Mouse (Mus musculus) liver, embryonic 14 days (tissue): ENCODE measurements around the gene Dcdc2b. TPM values are rescaled to one million over a fixed set of nuclear protein-coding genes. Genes with fewer than 3 reads are reported as not detected.

Source experiments
- polyA plus RNA-seq: library from polyadenylated mRNA; depleted of rRNA; stranded (reverse); fragments of >200 nt; gene quantifications from 2 replicates; pipeline ENCODE4 v1.2.3, GENCODE M21; 2012; rRNA removed

Gene Dcdc2b
- 0.07 and 0.20 TPM in 2 replicates for polyA plus RNA-seq

DNA sequence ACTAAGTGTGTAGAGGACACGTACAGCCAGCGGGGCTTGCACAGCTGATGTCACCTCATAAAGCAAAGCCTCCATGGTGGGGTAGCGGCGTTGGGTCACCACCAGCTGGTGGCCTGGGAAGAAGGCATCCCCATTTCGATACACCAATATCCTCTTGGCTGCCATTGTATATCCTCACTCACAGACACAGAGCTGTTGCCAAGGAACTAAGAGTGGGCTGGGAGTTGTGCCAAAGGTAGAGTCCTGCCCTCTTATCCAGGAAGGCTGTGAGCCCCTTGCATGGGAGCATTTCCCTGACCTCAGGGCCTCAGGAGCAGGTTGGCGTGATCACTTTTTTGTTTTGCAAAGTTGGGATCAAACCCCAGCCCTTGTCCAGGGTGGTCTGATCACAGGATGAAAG lies at the start of gene Dcdc2b:
TSS of gene Dcdc2b (minus strand) at position 165 of the 400 bp plus-strand sequence.

DNA sequence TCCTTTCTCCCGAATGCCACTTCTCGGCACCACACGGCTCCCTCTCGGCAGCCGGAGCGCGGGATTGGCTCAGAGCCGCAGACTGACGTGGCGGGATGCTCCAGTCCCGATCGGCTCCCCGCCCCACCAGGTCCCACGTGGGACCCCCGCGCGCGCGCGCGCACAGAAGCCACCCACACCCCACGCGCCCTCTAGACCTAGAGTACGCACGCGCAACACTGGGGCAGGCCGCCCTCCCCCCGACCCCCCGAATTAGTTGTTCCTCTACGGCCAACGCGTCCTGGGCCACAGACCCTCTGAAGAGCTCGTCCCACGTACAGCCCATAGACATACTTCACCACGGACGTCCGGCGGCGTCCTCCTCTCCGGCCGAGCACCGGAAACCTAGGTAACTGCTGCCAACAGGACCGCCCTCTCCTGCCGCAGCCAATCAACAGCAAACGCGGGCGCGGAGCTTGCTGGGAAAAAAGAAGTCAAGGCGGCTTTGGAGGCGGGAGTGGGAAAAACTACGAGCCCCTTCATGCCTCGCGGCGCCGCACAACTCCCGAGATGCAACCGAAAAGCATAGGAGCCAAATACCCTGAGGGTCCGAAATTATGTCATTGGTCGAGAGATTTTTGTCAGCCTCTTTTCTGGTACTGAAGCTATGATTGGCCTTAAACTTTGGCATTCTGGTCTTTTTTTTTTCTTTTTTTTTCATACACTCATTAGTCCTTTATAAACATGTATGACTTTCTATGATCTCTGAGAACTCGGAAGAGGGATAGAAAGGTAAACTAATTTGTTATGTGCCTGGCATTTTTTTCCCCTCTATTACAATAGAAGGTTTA lies 26.8 kb upstream of the Dcdc2b start, which contains the start of gene Txlna:
TSS of gene Txlna (minus strand) at position 428 of the 830 bp plus-strand sequence.

DNA sequence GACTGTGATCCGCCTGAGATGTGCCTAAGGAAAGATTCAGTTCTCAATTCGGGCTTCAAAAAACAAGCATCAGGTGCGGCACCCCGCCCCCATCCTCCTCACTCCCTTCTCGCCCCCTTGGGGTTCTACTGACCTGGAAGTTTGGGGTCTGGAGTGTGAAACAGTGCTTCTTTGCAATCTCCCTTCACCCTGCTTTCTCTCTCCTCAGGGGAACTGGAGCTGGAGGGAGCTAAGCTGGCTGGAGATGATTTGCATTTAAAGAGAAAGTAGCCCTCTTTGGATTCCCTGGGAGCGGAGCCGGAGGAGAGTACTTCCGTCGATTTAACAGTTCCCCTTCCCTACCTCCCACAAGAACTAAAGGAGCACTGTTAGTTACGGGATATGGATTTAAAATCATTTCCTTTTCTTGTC lies 9.6 kb upstream of the Dcdc2b start, which contains the start of gene Ccdc28b:
TSS of gene Ccdc28b (minus strand) at position 267 of the 411 bp plus-strand sequence.

DNA sequence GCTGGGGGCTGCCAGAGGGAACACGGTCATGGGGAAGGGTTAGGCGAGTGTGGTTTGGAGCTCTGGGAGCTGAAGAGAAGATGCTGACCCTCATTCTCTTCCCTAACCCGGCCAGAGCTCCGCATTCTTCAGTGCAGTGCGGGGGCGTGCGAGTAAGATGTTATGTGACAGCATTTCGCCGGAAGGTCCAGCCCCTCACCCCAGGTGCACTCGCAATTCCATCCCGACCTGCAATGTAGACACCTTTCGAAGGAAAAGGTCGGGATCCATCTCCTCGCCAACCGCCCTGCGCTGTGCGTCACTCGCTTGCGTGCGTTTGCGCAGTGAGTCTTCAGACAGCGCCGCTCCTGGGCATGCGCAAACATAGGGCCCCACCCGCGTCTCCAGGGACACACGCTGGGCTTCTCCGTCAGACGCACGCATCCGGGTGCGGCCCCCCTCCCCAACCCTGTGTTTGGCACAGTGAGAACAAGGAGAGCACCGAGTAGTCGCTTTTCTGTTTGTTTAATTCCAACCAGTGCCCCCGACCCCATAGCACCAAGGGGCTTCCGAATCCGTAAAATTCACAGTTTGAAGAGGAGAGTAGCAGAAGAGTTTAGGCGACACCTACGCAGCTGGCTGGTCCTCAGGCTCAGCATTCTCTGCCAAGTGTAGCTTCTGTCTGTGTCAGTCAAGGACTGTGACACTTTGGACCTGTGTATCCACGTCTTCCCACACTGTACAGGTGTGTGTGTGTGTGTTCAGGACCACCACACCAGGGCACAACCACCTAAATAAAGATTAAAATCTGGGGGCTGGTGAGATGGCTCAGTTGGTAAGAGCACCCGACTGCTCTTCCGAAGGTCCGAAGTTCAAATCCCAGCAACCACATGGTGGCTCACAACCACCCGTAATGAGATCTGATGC lies 5.0 kb upstream of the Dcdc2b start, which contains the start of gene Iqcc:
TSS of gene Iqcc (minus strand) at position 314 of the 906 bp plus-strand sequence.

DNA sequence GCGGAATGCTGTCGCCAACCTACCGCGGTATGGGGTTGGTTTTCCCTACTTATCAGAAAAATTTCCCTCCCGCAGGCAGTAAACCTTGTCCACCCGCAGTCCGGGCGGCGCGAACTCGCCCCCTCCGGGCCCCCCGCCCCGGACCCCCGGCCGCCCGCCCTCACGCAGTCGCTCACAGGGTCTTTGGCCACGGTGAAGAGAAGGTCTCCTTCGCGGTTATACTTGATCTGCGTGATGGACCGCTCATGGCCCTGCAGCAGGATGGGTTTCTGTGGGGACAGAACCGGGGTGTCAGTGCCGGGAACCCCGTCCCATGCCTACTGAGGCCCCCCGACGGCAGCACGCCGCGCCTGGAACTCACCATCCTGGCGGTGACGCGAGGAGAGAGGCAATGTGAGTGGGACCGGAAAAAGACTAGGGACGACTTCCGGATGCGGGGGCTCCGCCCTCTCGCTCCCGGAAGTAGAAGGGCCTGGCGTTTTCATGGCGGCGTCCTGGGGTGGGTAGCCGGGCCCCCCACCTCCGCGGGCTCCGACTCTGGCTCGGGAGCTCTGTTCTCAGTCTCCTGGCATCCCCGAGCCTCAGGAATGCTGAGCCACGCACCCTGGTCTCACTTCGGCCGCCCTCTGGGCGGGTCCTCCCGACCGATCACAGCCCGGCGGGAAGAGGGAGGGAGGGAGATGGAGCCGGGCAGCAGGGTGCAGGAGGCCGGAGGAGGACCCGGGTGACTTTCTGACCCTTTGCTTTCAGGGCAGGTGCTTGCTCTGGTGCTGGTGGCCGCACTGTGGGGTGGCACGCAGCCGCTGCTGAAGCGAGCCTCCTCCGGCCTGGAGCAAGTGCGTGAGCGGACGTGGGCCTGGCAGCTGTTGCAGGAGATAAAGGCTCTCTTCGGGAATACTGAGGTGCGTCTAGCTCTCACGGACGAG lies 13.6 kb downstream of the Dcdc2b start, which contains the start of the genes Eif3i and Tmem234:
TSS of gene Eif3i (minus strand) at position 416 of the 926 bp plus-strand sequence.
TSS of gene Tmem234 (plus strand) at position 436 of the 926 bp plus-strand sequence.

DNA sequence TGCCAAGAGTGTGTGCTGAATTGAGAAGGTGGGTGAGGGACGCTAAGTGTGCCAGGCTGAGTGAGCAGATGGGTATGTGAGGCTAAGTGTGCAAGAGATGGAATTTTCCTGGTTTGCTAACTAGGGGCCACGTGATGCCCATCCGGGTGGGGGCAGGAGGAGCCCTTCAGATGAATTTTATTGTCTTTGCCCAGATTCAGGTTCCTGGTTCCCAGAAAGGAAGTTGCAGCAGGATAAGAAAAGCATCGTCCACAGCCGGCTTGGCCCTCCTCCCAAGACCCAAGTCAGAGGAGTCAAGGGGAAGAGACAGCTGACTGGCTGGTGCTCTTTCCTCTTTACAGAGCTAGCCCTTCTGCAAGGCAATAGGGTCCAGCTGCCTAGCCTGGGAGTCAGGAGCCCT lies 35.6 kb downstream of the Dcdc2b start, which contains the start of gene Fam167b:
TSS of gene Fam167b (minus strand) at position 84 of the 400 bp plus-strand sequence.

DNA sequence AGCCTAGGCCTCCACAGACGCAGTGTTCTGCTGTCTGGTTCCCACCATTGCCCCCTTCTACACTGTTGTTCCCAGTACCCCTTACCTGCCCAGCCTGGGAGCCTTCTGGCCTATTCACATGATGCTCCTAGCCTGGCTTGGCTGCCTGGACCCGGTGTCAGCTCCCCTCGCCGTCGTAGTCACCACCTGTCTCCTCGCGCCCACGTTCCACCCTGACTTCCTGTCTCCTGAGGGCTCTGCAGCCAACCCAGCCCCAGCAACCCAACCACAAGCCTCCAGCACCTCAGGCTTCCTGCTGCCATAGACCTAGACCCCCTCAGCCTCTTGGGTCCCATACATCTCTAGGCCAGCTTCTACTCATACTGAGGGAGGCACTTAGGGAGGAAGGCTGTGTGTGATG lies 40.6 kb downstream of the Dcdc2b start, which contains the start of gene Lck:
TSS of gene Lck (minus strand) at position 212 of the 400 bp plus-strand sequence.

Other genes with a start within 250 kb of the Dcdc2b start
- 1.9 and 2.2 TPM in 2 replicates for gene Zbtb8a, start 236.1 kb downstream of the Dcdc2b start, polyA plus RNA-seq
- gene Zbtb8b, start 173.4 kb downstream of the Dcdc2b start, polyA plus RNA-seq = 0.31 and 0.50 TPM in 2 replicates
- gene Bsdc1, start 152.7 kb downstream of the Dcdc2b start, polyA plus RNA-seq = 26.5 and 36.7 TPM in 2 replicates
- not detected in 2 replicates for gene Tssk3, start 123.2 kb downstream of the Dcdc2b start, polyA plus RNA-seq
- 0.12 and 0.44 TPM in 2 replicates for gene Fam229a, start 123.1 kb downstream of the Dcdc2b start, polyA plus RNA-seq
- gene Marcksl1, start 100.7 kb downstream of the Dcdc2b start, polyA plus RNA-seq = 33.7 and 37.5 TPM in 2 replicates
- gene Hdac1, start 71.5 kb downstream of the Dcdc2b start, polyA plus RNA-seq = 75.0 and 86.9 TPM in 2 replicates
- gene Lck, start 40.6 kb downstream of the Dcdc2b start, polyA plus RNA-seq = 3.2 and 3.7 TPM in 2 replicates
- 6.9 and 7.3 TPM in 2 replicates for gene Fam167b, start 35.7 kb downstream of the Dcdc2b start, polyA plus RNA-seq
- 202 and 237 TPM in 2 replicates for gene Eif3i, start 13.6 kb downstream of the Dcdc2b start, polyA plus RNA-seq
- gene Tmem234, start 13.6 kb downstream of the Dcdc2b start, polyA plus RNA-seq = 78.8 and 89.5 TPM in 2 replicates
- 8.3 and 8.4 TPM in 2 replicates for gene Iqcc, start 4.8 kb upstream of the Dcdc2b start, polyA plus RNA-seq
- 12.6 and 13.1 TPM in 2 replicates for gene Ccdc28b, start 9.7 kb upstream of the Dcdc2b start, polyA plus RNA-seq
- gene Txlna, start 26.8 kb upstream of the Dcdc2b start, polyA plus RNA-seq = 15.6 and 18.5 TPM in 2 replicates
- gene Kpna6, start 58.5 kb upstream of the Dcdc2b start, polyA plus RNA-seq = 9.8 and 11.6 TPM in 2 replicates
- gene Tmem39b, start 82.6 kb upstream of the Dcdc2b start, polyA plus RNA-seq = 7.4 and 8.6 TPM in 2 replicates
- gene Khdrbs1, start 128.0 kb upstream of the Dcdc2b start, polyA plus RNA-seq = 13.9 and 19.8 TPM in 2 replicates
- gene Ptp4a2, start 197.0 kb upstream of the Dcdc2b start, polyA plus RNA-seq = 41.3 and 49.6 TPM in 2 replicates